Mouse (Mus musculus) forebrain, embryonic 11.5 days (tissue): Measurements from ENCODE around the gene Nr3c2. TPM values are rescaled to one million over a fixed set of nuclear protein-coding genes. Genes with fewer than 3 reads are reported as not detected.

Source experiments
- ATAC-seq: fragments of 200-750 bp; cut with Nextera tagmentation; replicated peaks from 2 replicates; pipeline ENCODE4 v1.8.0; 2017; ENCODE audit warnings: moderate TSS enrichment; ENCODE audit not compliant: low FRiP score
- DNase-seq: peaks from one replicate; pipeline ENCODE4 v3.0.0-alpha.2; 2017; ENCODE audit warnings: low spot score
- H3K27ac ChIP-seq: fragments of 300-500 bp; sonication (generic); 2 replicates; pipeline ENCODE4 v1.5.1; 2014; ENCODE audit warnings: low read depth, low read length
- H3K27me3 ChIP-seq: fragments of 300-500 bp; sonication (generic); 2 replicates; pipeline ENCODE4 v1.6.1; 2014; ENCODE audit warnings: mild to moderate bottlenecking, low read length, mixed read lengths; ENCODE audit not compliant: control insufficient read depth, insufficient read depth
- H3K36me3 ChIP-seq: fragments of 300-500 bp; sonication (generic); 2 replicates; pipeline ENCODE4 v1.6.1; 2014; ENCODE audit warnings: mild to moderate bottlenecking, low read length, moderate library complexity, mixed read lengths; ENCODE audit not compliant: control insufficient read depth, insufficient read depth
- H3K4me1 ChIP-seq: fragments of 300-500 bp; sonication (generic); replicated peaks from 2 replicates; pipeline ENCODE4 v1.6.1; 2014; ENCODE audit warnings: low read length, mixed read lengths; ENCODE audit not compliant: control insufficient read depth, insufficient read depth
- H3K4me2 ChIP-seq: fragments of 300-500 bp; sonication (generic); 2 replicates; pipeline ENCODE4 v1.6.1; 2014; ENCODE audit warnings: low read depth, mild to moderate bottlenecking, low read length, moderate library complexity, mixed read lengths; ENCODE audit not compliant: severe bottlenecking
- H3K4me3 ChIP-seq: fragments of 300-500 bp; sonication (generic); 2 replicates; pipeline ENCODE4 v1.5.1; 2014; ENCODE audit warnings: low read depth, low read length
- H3K9ac ChIP-seq: fragments of 300-500 bp; sonication (generic); 2 replicates; pipeline ENCODE4 v1.6.1; 2014; ENCODE audit warnings: low read length
- H3K9me3 ChIP-seq: fragments of 300-500 bp; sonication (generic); 2 replicates; pipeline ENCODE4 v1.6.1; 2016; ENCODE audit warnings: low read length, mixed read lengths; ENCODE audit not compliant: control insufficient read depth
- WGBS: fragments of 180-500 bp; shearing (Covaris S2); extraction: QIAGEN DNeasy Blood & Tissue Kit; methylation state at CpG from one replicate; pipeline ENCODE4 v1.1.7; 2014; 5-methylcytosine and 5-hydroxymethylcytosine counted together
- polyA plus RNA-seq: library from polyadenylated mRNA; unstranded; fragments of >200 nt; fragmentation: Nextera tagmentation; extraction: Ambion mirVana; gene quantifications from 2 replicates; pipeline ENCODE4 v1.2.1, GENCODE M21; 2014

Gene Nr3c2
- 0.83 and 1.7 TPM in 2 replicates for polyA plus RNA-seq

DNA sequence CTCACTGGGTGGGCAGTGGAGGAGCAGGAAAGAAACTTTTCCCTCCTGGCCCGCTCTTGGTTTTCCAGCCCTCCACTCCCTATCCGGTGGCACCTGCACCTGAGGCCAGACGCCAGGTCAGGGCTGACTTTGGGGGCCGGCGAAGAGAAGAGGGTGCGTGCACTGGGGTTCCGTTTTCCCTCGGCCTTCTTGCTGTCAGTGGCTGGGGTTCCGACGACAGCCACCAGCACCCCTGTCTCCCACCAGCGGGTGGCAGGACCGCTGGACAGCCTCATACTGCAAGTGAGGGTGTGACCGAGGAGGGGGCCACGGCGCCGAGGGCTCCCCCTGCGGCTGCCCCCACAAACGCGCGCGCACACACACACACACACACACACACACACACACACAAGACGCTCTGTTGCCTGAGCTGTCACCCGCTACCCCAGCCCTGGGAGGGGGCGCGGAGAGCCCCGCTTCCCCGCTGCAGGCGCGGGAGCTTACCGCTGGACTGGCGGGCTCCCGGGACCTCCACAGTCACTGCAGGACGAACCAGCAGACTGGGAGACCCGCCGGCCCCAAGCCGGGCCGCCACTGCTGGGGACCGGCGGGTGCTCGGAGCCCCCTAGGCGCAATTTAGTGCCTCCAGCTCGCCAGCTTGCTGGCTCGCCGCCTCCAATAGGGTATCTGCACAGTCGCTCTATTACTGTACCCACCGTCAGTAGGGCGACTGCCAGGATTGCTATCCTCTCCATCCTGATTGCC, at the start of gene Nr3c2:
Gene Nr3c2 (plus strand): TSS at position 32 of the 744 bp plus-strand sequence.
- Histone ChIP-seq H3K4me2 (peak within 1 kb of the TSS; percentile 99), H3K36me3 (no peaks in the 10 kb centered on the region), H3K9me3 (no peaks in the 10 kb centered on the region), H3K27ac (no peak within 1 kb of the TSS), H3K4me1 (peaks cover 4% of the 10 kb centered on the region), H3K27me3 (peaks cover 33% of the 10 kb centered on the region), H3K4me3 (peak within 1 kb of the TSS; percentile 64), H3K9ac (peak within 1 kb of the TSS; percentile 43)
- WGBS: under 1% methylated on average over 43 of the region's 47 CpGs
- ATAC-seq: peak; percentile 7
- DNase-seq: peak; percentile 74

DNA sequence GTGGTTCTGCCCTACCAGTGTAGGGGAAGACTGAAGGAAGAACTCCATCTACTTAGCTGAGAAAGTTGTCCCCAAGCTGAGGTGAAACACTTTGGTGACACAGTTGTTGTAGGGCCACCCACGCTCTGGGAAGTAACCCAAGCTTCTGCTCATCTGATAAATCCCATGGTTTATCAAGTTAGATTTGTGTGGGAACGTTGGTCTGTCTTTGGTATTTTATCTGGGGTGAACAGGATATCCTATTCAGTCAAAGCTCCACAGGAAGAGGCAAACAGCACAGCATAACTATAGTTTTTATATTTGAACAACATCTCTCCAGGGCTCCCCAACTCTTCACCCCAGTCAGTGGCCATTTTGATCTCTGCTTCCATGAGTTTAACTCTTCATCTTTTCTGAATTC, 40.7 kb upstream of the Nr3c2 start:
- Histone ChIP-seq H3K4me1 (no peaks in the 10 kb centered on the region), H3K36me3 (no peaks in the 10 kb centered on the region), H3K27me3 (no peaks in the 10 kb centered on the region), H3K27ac (no peak overlapping the region), H3K9me3 (no peaks in the 10 kb centered on the region), H3K9ac (no peak overlapping the region), H3K4me3 (no peak overlapping the region), H3K4me2 (no peak overlapping the region)
- DNase-seq: no peak
- no peak for ATAC-seq
- WGBS: 89% methylated on average over 2 of the region's 2 CpGs

DNA sequence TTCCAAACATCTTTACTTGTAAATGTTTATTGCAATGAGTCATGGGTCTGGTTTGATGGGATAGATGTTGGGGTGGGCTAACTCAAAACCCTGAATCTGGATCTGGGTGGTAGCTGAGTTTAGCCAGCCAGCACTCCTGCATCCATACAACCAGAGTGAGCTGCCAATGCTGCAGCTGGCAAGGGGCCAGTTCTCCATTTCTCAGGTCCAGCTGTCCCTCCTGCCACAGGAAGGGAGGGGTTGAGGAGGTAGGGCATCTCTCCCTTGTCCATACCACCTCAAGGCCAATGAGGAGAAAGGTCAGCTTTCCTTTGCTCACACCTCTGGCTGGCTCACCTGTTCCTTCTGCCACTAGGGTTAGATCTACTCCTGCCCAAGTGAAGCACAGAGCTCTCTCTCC, 39.5 kb upstream of the Nr3c2 start:
- Histone ChIP-seq H3K27me3 (no peaks in the 10 kb centered on the region), H3K9me3 (no peaks in the 10 kb centered on the region), H3K4me3 (no peak overlapping the region), H3K4me2 (no peak overlapping the region), H3K27ac (no peak overlapping the region), H3K36me3 (no peaks in the 10 kb centered on the region), H3K4me1 (no peaks in the 10 kb centered on the region), H3K9ac (no peak overlapping the region)
- DNase-seq: no peak
- ATAC-seq: no peak

DNA sequence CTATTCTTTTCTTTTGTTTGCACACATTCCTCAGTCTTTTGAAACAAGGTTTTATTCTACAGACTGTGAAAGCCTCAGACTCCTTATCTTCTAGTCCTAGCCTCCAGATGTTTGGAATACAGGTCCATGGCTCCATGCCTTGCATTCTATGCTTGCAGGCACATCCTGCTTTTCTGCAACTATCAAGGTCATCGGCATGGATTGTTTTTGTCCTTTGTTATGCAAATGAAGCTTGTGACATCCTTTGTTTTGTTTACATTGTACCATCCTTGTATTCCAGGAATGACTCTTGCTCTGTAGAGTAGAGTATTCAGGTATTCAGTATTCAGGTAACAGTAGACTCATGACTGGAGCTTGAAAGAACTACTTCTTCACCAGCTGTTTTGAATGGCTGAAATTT, 36.2 kb upstream of the Nr3c2 start:
- DNase-seq (no peak), ATAC-seq (no peak)
- 85% methylated on average over 1 of the region's 1 CpGs for WGBS
- Histone ChIP-seq H3K9me3 (no peaks in the 10 kb centered on the region), H3K4me3 (no peak overlapping the region), H3K36me3 (no peaks in the 10 kb centered on the region), H3K4me1 (no peaks in the 10 kb centered on the region), H3K27me3 (no peaks in the 10 kb centered on the region), H3K27ac (no peak overlapping the region), H3K4me2 (no peak overlapping the region), H3K9ac (no peak overlapping the region)

DNA sequence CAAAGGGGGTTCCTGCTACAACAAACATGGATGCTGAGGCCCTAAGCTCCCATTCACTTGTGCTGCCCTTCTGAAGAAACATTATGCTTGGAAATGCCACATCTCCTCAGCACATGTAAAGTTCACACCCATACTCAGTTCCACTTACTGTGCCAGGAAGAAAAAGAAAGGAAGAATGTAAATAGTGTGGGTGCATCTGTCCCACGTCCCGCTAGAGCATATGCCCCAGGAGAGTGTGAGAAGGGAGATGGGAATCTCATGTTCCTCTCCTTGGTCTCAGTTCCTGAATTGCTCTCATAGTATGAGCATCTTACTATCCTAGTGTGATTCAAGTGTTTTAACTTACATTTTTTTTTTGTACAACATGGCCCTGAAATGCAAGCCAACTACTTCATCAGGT, 22.4 kb upstream of the Nr3c2 start:
- 96% methylated on average over 2 of the region's 2 CpGs for WGBS
- no peaks in the 10 kb centered on the region for H3K9me3 ChIP-seq
- H3K27ac ChIP-seq: no peak overlapping the region
- H3K4me3 ChIP-seq: no peak overlapping the region
- no peaks in the 10 kb centered on the region for H3K27me3 ChIP-seq
- no peak overlapping the region for H3K4me2 ChIP-seq
- H3K36me3 ChIP-seq: no peaks in the 10 kb centered on the region
- ATAC-seq: no peak
- DNase-seq: no peak
- H3K9ac ChIP-seq: no peak overlapping the region
- H3K4me1 ChIP-seq: no peaks in the 10 kb centered on the region

DNA sequence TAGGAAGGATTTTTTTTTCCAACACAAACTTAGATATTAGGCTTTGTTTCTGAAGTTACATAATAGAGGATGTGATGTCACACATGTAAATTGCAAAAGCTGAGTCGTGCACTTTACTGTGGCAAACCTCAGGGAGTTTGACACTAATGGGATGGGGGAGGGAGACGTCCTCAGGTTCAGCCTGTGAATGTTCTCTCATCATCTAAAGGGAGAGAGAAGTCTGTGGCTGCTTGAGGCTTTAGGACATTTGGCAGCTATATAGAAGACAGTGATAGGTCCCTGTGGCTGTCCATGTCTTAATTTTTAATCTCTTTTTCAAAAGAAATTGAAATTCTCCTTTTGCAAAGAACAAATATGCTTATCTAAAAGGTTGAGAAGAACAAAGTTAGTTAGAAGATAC, 2.2 kb upstream of the Nr3c2 start:
- ATAC-seq (no peak), DNase-seq (no peak)
- Histone ChIP-seq H3K27ac (no peak overlapping the region), H3K9ac (no peak overlapping the region), H3K36me3 (no peaks in the 10 kb centered on the region), H3K4me2 (no peak overlapping the region), H3K4me3 (no peak overlapping the region), H3K9me3 (no peaks in the 10 kb centered on the region; the same call in 1 of the 2 replicates), H3K27me3 (peaks cover 20% of the 10 kb centered on the region), H3K4me1 (peaks cover 4% of the 10 kb centered on the region)
- 0% methylated on average over 2 of the region's 2 CpGs for WGBS

DNA sequence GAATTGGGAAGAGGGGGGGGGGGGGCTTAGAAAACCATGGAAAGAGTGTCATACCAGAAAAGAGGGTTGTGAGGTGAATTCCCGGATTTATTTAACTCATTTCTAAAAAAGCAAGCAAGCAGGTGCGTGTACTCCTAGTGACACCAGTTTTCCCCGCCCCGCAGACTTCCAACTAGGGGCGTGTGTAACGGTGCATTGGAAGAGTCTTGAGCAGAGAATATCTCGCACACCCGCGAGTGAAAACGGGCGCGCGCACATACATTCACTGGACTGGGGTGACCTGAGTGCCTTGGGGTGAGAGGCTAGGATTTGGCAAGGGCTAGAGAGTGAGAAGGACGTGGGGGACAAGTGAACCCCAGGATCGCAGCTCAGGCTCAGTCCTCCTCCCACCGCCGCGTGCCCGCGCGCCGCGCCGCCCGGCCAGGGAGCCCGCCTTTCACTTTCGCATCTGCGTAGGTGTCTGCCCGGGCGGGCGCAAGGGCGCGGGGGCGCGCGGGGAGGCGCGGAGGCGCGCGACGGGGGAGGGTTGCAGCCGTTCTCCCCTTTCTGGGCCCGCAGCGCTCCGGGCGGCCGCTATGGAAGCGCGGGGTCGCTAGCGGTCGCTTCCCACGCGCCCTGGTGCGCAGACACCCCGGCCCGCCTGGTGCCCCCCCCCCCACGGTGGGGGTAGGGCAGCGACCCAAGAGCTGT, 376 bp upstream of the Nr3c2 start:
- ATAC-seq (peak; percentile 10), DNase-seq (peak; percentile 79)
- Histone ChIP-seq H3K4me2 (peak overlapping the region; percentile 99), H3K9ac (peak overlapping the region; percentile 40), H3K4me3 (peak overlapping the region; percentile 64), H3K9me3 (no peaks in the 10 kb centered on the region), H3K36me3 (no peaks in the 10 kb centered on the region), H3K27me3 (peaks cover 33% of the 10 kb centered on the region), H3K27ac (no peak overlapping the region), H3K4me1 (peaks cover 4% of the 10 kb centered on the region)
- under 1% methylated on average over 59 of the region's 60 CpGs for WGBS

DNA sequence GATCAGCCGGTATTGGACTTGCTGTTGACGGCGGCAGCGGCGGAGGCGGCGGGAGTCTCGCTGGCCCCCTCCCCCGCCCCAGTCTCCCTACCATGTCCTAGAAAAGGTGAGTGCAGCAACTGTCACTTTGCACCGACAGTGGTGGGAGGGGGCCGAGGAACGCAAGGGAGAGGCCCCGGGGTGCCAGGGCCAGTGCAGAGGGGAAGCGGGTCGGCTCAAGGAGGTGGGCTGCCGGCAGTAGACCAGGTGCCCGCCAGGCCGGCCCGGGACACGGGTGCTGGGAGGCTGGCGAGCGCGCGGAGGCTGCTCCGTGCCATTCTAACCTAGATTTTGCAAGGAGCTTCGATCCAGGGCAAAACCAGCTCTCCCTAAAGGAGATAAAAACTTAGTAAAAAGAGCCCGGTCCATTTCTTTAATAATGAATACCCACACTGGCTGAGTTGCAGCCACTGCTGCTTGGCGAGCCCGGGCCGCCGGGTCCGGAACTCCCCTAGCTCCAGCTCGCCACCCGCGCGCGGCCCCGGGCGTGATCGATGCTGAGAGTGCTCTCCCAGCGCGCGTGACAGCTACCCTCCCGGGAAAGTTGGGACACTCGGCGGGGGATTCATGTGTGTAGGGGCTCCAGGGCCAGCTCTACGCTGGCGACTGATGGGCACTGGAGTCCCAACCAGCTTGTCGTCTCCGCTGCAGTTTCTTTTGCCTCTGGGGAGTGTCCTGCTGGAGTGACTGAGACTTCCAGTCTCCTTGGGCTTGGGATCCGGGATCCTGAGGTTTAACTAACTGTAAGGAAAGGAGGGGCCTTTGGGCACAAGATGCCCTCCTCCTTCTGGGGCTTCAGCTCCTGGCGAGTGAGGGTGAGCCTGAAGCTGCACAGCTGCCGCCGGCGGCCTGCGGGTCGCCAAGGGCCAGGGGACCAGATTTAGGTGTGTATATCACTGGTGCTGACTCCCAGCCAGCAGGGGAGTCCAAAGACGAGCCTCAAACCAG, 1.2 kb downstream of the Nr3c2 start:
- WGBS: under 1% methylated on average over 55 of the region's 58 CpGs
- DNase-seq: peak; percentile 72

More for the DNA sequence above, 1.2 kb downstream of the Nr3c2 start:
- ATAC-seq: no peak
- Histone ChIP-seq H3K27ac (no peak overlapping the region), H3K4me3 (peak overlapping the region; percentile 64), H3K27me3 (peaks cover 33% of the 10 kb centered on the region), H3K36me3 (no peaks in the 10 kb centered on the region), H3K4me1 (peaks cover 4% of the 10 kb centered on the region), H3K9ac (peak overlapping the region; percentile 51), H3K4me2 (peak overlapping the region; percentile 99), H3K9me3 (no peaks in the 10 kb centered on the region)
